Comparison of ENCODE assay signal across 11 mouse cellular contexts in the genomic region with DNA sequence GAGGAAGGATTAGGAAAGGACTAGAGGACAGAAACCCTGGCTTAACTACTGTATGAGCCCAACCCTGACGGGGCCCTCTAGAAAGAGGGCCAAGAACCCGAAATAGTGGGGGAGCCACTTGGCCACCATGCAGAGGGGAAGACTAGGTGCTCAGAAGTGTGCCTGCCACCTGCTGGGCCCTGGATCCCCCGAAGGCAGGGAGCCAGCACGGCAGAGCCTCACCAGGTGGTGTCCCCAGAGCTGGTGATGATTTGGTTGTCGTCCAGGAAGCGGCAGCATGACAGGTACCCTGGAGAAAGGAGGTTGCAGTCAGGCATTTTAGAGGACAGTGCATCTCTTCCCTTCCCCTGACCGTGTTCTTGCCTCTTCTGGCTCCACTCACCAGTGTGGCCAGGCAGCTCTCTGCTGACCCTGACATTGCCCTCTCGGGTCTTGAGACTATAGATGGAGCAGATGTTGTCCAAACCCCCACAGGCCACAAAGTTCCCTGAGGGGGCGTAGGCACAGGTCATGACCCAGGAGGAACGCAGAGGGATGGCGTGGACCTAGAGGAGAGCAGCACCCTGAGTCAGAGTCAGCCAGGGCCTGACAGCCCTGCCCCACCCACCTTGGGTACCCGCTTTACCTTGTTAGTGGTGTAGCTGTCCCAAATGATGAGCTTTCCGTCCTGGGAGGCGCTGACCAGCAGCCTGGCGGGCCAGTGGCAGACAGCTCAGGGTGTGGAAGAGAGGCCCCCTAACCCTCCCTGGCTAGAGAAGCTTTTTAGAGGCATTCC. TPM values are rescaled to one million over a fixed set of nuclear protein-coding genes. Genes with fewer than 3 reads are reported as not detected.
DNase-seq lines count a peak whose midpoint lies in the region; ATAC-seq lines count a peak whose summit lies in the region.
"Had no signal": no experiment of that assay in that cellular context is flagged by ENCODE, and none has a peak within 500 bp of the region (broad histone marks: within the 10 kb centered on the region; RNA-seq: fewer than 3 reads in every experiment).

No protein-coding gene starts in this region.

- peak overlapping the region; percentile 94 for H3K4me3 ChIP-seq in forebrain, embryonic 10.5 days
- H3K4me3 ChIP-seq in forebrain, embryonic 16.5 days (replicated peaks; ENCODE audit: low read length): no peak overlapping the region
- 0 out of 2 replicates have a peak overlapping the region, but pooled peaks have one; percentile 81 for H3K4me3 ChIP-seq in limb, embryonic 11.5 days (ENCODE audit: low read depth, low read length)
- no peak overlapping the region for H3K4me3 ChIP-seq in neural tube, embryonic 14.5 days (ENCODE audit: low read depth, low read length)

- H3K4me2 ChIP-seq in forebrain, embryonic 16.5 days (ENCODE audit: low read length): no peak overlapping the region
- no peak overlapping the region for H3K4me2 ChIP-seq in limb, embryonic 11.5 days (ENCODE audit: low read depth, severe bottlenecking)
- H3K4me2 ChIP-seq in neural tube, embryonic 14.5 days (ENCODE audit: low read depth, low read length): peak overlapping the region; percentile 93

- 77% methylated on average over 15 of the region's 15 CpGs for WGBS in forebrain, embryonic 10.5 days
- 75% methylated on average over 15 of the region's 15 CpGs for WGBS in forebrain, embryonic 16.5 days
- WGBS in limb, embryonic 11.5 days: 77% methylated on average over 15 of the region's 15 CpGs
- 70% methylated on average over 15 of the region's 15 CpGs for WGBS in neural tube, embryonic 14.5 days

- peaks cover 69% of the 10 kb centered on the region for H3K4me1 ChIP-seq in forebrain, embryonic 10.5 days
- H3K4me1 ChIP-seq in forebrain, embryonic 16.5 days (replicated peaks; ENCODE audit: control insufficient read depth, insufficient read depth, low read length): peaks cover 20% of the 10 kb centered on the region
- H3K4me1 ChIP-seq in limb, embryonic 11.5 days (ENCODE audit: control insufficient read depth, insufficient read depth, low read length): peaks cover 11% of the 10 kb centered on the region
- peaks cover 11% of the 10 kb centered on the region; the same call in 1 of the 2 replicates for H3K4me1 ChIP-seq in neural tube, embryonic 14.5 days (ENCODE audit: control insufficient read depth, insufficient read depth, low read length)

- H3K27ac ChIP-seq in forebrain, embryonic 10.5 days: 0 out of 2 replicates have a peak overlapping the region, but pooled peaks have one; percentile 20
- H3K27ac ChIP-seq in forebrain, embryonic 16.5 days (ENCODE audit: low read length): no peak overlapping the region
- H3K27ac ChIP-seq in limb, embryonic 11.5 days (replicated peaks; ENCODE audit: low read depth, low read length): no peak overlapping the region
- H3K27ac ChIP-seq in neural tube, embryonic 14.5 days (ENCODE audit: low read depth, low read length): peak overlapping the region; percentile 28; the same call in 1 of the 2 replicates

- intact Hi-C loops in left cerebral cortex, postnatal 25 days (cut with DNase I): no loop called here

- DNase-seq in forebrain, embryonic 10.5 days (ENCODE audit: extremely low spot score, low spot score): no peak
- DNase-seq in lung, postnatal 10 days: peak; percentile 12
- DNase-seq in lung, postnatal 25 days (ENCODE audit: low spot score): no peak
- DNase-seq in limb, embryonic 11.5 days (ENCODE audit: low spot score): no peak
- no peak for DNase-seq in adrenal gland, postnatal 4 days (ENCODE audit: low spot score in 2 of 2)
- no peak for DNase-seq in left cerebral cortex, postnatal 25 days (ENCODE audit: low spot score in 2 of 2)
- DNase-seq: gastrocnemius, postnatal 25 days; spleen, adult 18-20 months had no signal

- H3K9me3 ChIP-seq in forebrain, embryonic 10.5 days: no peaks in the 10 kb centered on the region
- H3K9me3 ChIP-seq in forebrain, embryonic 16.5 days (ENCODE audit: control insufficient read depth, low read length): no peaks in the 10 kb centered on the region
- H3K9me3 ChIP-seq in limb, embryonic 11.5 days (ENCODE audit: control insufficient read depth, low read length): no peaks in the 10 kb centered on the region
- no peaks in the 10 kb centered on the region for H3K9me3 ChIP-seq in neural tube, embryonic 14.5 days (ENCODE audit: control insufficient read depth, low read length)

- ATAC-seq in forebrain, embryonic 16.5 days: no peak
- no peak for ATAC-seq in limb, embryonic 11.5 days (ENCODE audit: insufficient number of reproducible peaks, low FRiP score, low TSS enrichment, low read depth)
- no peak for ATAC-seq in neural tube, embryonic 14.5 days (ENCODE audit: low read depth)

- peaks cover 64% of the 10 kb centered on the region for H3K36me3 ChIP-seq in forebrain, embryonic 10.5 days (replicated peaks)
- H3K36me3 ChIP-seq in forebrain, embryonic 16.5 days (ENCODE audit: control insufficient read depth, insufficient read depth): peaks cover 28% of the 10 kb centered on the region
- peaks cover 29% of the 10 kb centered on the region for H3K36me3 ChIP-seq in limb, embryonic 11.5 days (ENCODE audit: control insufficient read depth, insufficient read depth, low read length)
- peaks cover 42% of the 10 kb centered on the region for H3K36me3 ChIP-seq in neural tube, embryonic 14.5 days (ENCODE audit: control insufficient read depth, insufficient read depth, low read length)

- H3K27me3 ChIP-seq in forebrain, embryonic 10.5 days (ENCODE audit: poor library complexity, severe bottlenecking): no peaks in the 10 kb centered on the region
- H3K27me3 ChIP-seq in forebrain, embryonic 16.5 days (replicated peaks; ENCODE audit: control insufficient read depth, insufficient read depth, low read length): no peaks in the 10 kb centered on the region
- no peaks in the 10 kb centered on the region for H3K27me3 ChIP-seq in limb, embryonic 11.5 days (ENCODE audit: control insufficient read depth, insufficient read depth, low read length)
- no peaks in the 10 kb centered on the region for H3K27me3 ChIP-seq in neural tube, embryonic 14.5 days (ENCODE audit: control insufficient read depth, insufficient read depth, low read length)

- H3K9ac ChIP-seq in forebrain, embryonic 16.5 days (replicated peaks; ENCODE audit: low read depth, low read length): no peak overlapping the region
- no peak overlapping the region for H3K9ac ChIP-seq in limb, embryonic 11.5 days (ENCODE audit: low read length)
- 0 out of 2 replicates have a peak overlapping the region, but pooled peaks have one; percentile 13 for H3K9ac ChIP-seq in neural tube, embryonic 14.5 days (replicated peaks; ENCODE audit: low read depth, low read length)

RNA-seq across cellular contexts. Expression of a gene that starts 3.6 kb away (rescaled TPM):
- 2.9 and 4.8 TPM in 2 replicates for polyA plus RNA-seq in forebrain, embryonic 10.5 days (2016; fragmentation: Nextera tagmentation; extraction: Ambion mirVana)
- not detected in 2 replicates for polyA plus RNA-seq in forebrain, embryonic 16.5 days (2015; fragmentation: Nextera tagmentation; extraction: Ambion mirVana)
- 0.54 and 0.67 TPM in 2 replicates for polyA plus RNA-seq in limb, embryonic 11.5 days (2014; fragmentation: Nextera tagmentation; extraction: Ambion mirVana)
- not detected in 2 replicates for polyA plus RNA-seq in neural tube, embryonic 14.5 days (2014; fragmentation: Nextera tagmentation; extraction: Ambion mirVana)
- total RNA-seq in adrenal gland, postnatal 4 days (2021): not detected
- not detected for total RNA-seq in left cerebral cortex, postnatal 25 days (2021)
- total RNA-seq: gastrocnemius, postnatal 25 days had no signal
- polyA plus RNA-seq: C2C12 had no signal

RNA-seq across cellular contexts. Expression of a gene that starts 3.9 kb away (rescaled TPM):
- 287 and 288 TPM in 2 replicates for polyA plus RNA-seq in forebrain, embryonic 10.5 days (2016; fragmentation: Nextera tagmentation; extraction: Ambion mirVana)
- 498 and 517 TPM in 2 replicates for polyA plus RNA-seq in forebrain, embryonic 16.5 days (2015; fragmentation: Nextera tagmentation; extraction: Ambion mirVana)
- polyA plus RNA-seq in limb, embryonic 11.5 days (2014; fragmentation: Nextera tagmentation; extraction: Ambion mirVana): 352 and 360 TPM in 2 replicates
- 553 and 557 TPM in 2 replicates for polyA plus RNA-seq in neural tube, embryonic 14.5 days (2014; fragmentation: Nextera tagmentation; extraction: Ambion mirVana)
- total RNA-seq in adrenal gland, postnatal 4 days (2021): 100 to 1,000 TPM; 771 to 773 TPM
- 100 to 1,000 TPM; 662 to 684 TPM for total RNA-seq in left cerebral cortex, postnatal 25 days (2021)

RNA-seq across cellular contexts. Expression of a gene that starts 11.1 kb away (rescaled TPM):
- polyA plus RNA-seq in forebrain, embryonic 10.5 days (2016; fragmentation: Nextera tagmentation; extraction: Ambion mirVana): 13.5 and 14.0 TPM in 2 replicates
- 16.5 and 20.2 TPM in 2 replicates for polyA plus RNA-seq in forebrain, embryonic 16.5 days (2015; fragmentation: Nextera tagmentation; extraction: Ambion mirVana)
- polyA plus RNA-seq in limb, embryonic 11.5 days (2014; fragmentation: Nextera tagmentation; extraction: Ambion mirVana): 13.7 and 14.1 TPM in 2 replicates
- 16.3 and 21.2 TPM in 2 replicates for polyA plus RNA-seq in neural tube, embryonic 14.5 days (2014; fragmentation: Nextera tagmentation; extraction: Ambion mirVana)
- 10 to 100 TPM; 65.1 to 69.2 TPM for total RNA-seq in adrenal gland, postnatal 4 days (2021)
- 10 to 100 TPM; 39.9 to 48.6 TPM for total RNA-seq in left cerebral cortex, postnatal 25 days (2021)

RNA-seq across cellular contexts. Expression of a gene that starts 23.9 kb away (rescaled TPM):
- 2.0 and 4.8 TPM in 2 replicates for polyA plus RNA-seq in forebrain, embryonic 10.5 days (2016; fragmentation: Nextera tagmentation; extraction: Ambion mirVana)
- polyA plus RNA-seq in forebrain, embryonic 16.5 days (2015; fragmentation: Nextera tagmentation; extraction: Ambion mirVana): 254 and 298 TPM in 2 replicates
- not detected in 2 replicates for polyA plus RNA-seq in limb, embryonic 11.5 days (2014; fragmentation: Nextera tagmentation; extraction: Ambion mirVana)
- polyA plus RNA-seq in neural tube, embryonic 14.5 days (2014; fragmentation: Nextera tagmentation; extraction: Ambion mirVana): 206 and 236 TPM in 2 replicates
- total RNA-seq in adrenal gland, postnatal 4 days (2021): 1 to 10 TPM; 8.1 TPM
- total RNA-seq in left cerebral cortex, postnatal 25 days (2021): 100 to 1,000 TPM; 109 to 118 TPM
- total RNA-seq: gastrocnemius, postnatal 25 days had no signal
- polyA plus RNA-seq: C2C12 had no signal

RNA-seq across cellular contexts. Expression of a gene that starts 27.1 kb away (rescaled TPM):
- polyA plus RNA-seq in forebrain, embryonic 10.5 days (2016; fragmentation: Nextera tagmentation; extraction: Ambion mirVana): 56.1 and 59.4 TPM in 2 replicates
- polyA plus RNA-seq in forebrain, embryonic 16.5 days (2015; fragmentation: Nextera tagmentation; extraction: Ambion mirVana): 66.8 and 74.7 TPM in 2 replicates
- polyA plus RNA-seq in limb, embryonic 11.5 days (2014; fragmentation: Nextera tagmentation; extraction: Ambion mirVana): 51.1 and 59.3 TPM in 2 replicates
- 82.9 and 98.3 TPM in 2 replicates for polyA plus RNA-seq in neural tube, embryonic 14.5 days (2014; fragmentation: Nextera tagmentation; extraction: Ambion mirVana)
- 10 to 100 TPM; 26.5 to 26.9 TPM for total RNA-seq in adrenal gland, postnatal 4 days (2021)
- 10 to 100 TPM; 30.2 to 37.0 TPM for total RNA-seq in left cerebral cortex, postnatal 25 days (2021)

Comparison
In these comparisons a context has a peak if more than half of its experiments do, and no peak if none do; other contexts are left out.
1. H3K27ac ChIP-seq: peak in forebrain, embryonic 10.5 days (single experiment) and neural tube, embryonic 14.5 days (single experiment); none in forebrain, embryonic 16.5 days (single experiment) and limb, embryonic 11.5 days (single experiment).
2. H3K4me3 ChIP-seq: peak in forebrain, embryonic 10.5 days (single experiment) and limb, embryonic 11.5 days (single experiment); none in forebrain, embryonic 16.5 days (single experiment) and neural tube, embryonic 14.5 days (single experiment).